Mouse (Mus musculus): ENCODE results near the gene Sh3bp2. TPM values are rescaled to one million over a fixed set of nuclear protein-coding genes. Genes with fewer than 3 reads are reported as not detected.
A peak's percentile ranks its signal among the peaks of the same experiment; 100 is the strongest.

Sh3bp2 gene
- 6.5 and 6.8 TPM in 2 replicates for polyA plus RNA-seq (2015; fragmentation: Nextera tagmentation; extraction: Ambion mirVana)

- Histone ChIP-seq H3K27me3 (ENCODE audit: control insufficient read depth, insufficient read depth, low read depth, low read length) (no peaks in the 10 kb centered on the region; the same call in 1 of the 2 replicates), H3K4me2 (ENCODE audit: low read depth, low read length) (peak within 1 kb of the TSS; percentile 83), H3K9ac (ENCODE audit: low read depth, low read length) (peak within 1 kb of the TSS; percentile 72), H3K27ac (ENCODE audit: low read length) (peak within 1 kb of the TSS; percentile 78), H3K4me3 (ENCODE audit: low read depth, low read length) (peak within 1 kb of the TSS; percentile 81), H3K4me1 (ENCODE audit: control insufficient read depth, low read depth, low read length) (peaks cover 20% of the 10 kb centered on the region), H3K9me3 (replicated peaks; ENCODE audit: control insufficient read depth, low read length) (no peaks in the 10 kb centered on the region), H3K36me3 (ENCODE audit: control insufficient read depth, insufficient read depth) (no peaks in the 10 kb centered on the region)
- ATAC-seq (ENCODE audit: low read depth) = peak; percentile 94
- WGBS (ENCODE audit: insufficient replicate concordance) = under 1% methylated on average over 38 of the region's 38 CpGs
These were observed at the start of gene Sh3bp2 for GRCm38 (mm10) chr5:34525663-34526476. Gene Sh3bp2 (plus strand): TSS chr5:34525838.

DNA sequence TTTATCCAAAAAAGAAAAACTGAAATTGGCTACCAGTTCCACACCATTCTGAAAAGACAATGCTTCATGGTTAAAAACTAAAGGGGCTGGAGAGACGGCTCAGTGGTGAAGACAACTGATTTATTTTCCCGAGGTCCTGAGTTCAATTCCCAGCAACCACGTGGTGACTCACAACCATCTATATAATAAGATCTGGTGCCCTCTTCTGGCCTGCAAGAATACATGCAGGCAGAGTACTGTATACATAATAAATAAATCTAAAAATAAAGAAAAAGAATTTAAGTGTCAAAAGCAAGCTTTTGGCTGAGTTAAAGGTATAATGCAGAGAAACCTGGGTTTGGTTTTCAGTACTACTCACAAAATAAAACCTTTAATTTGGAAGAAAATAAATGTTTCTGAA, 44.7 kb upstream of the Sh3bp2 start:
- Histone ChIP-seq H3K4me1 (ENCODE audit: control insufficient read depth, low read depth, low read length) (no peaks in the 10 kb centered on the region), H3K27me3 (ENCODE audit: control insufficient read depth, insufficient read depth, low read depth, low read length) (no peaks in the 10 kb centered on the region), H3K36me3 (ENCODE audit: control insufficient read depth, insufficient read depth) (peaks cover 20% of the 10 kb centered on the region), H3K4me3 (ENCODE audit: low read depth, low read length) (no peak overlapping the region), H3K9me3 (replicated peaks; ENCODE audit: control insufficient read depth, low read length) (no peaks in the 10 kb centered on the region), H3K4me2 (ENCODE audit: low read depth, low read length) (no peak overlapping the region), H3K9ac (ENCODE audit: low read depth, low read length) (no peak overlapping the region), H3K27ac (ENCODE audit: low read length) (no peak overlapping the region)
- 76% methylated on average over 3 of the region's 3 CpGs for WGBS (ENCODE audit: insufficient replicate concordance)
- ATAC-seq (ENCODE audit: low read depth) = no peak

GRCm38 (mm10) chr5:34485731-34486130, 39.9 kb upstream of the Sh3bp2 start:
- Histone ChIP-seq H3K36me3 (ENCODE audit: control insufficient read depth, insufficient read depth) (peaks cover 5% of the 10 kb centered on the region), H3K4me1 (ENCODE audit: control insufficient read depth, low read depth, low read length) (no peaks in the 10 kb centered on the region), H3K27ac (ENCODE audit: low read length) (no peak overlapping the region), H3K27me3 (ENCODE audit: control insufficient read depth, insufficient read depth, low read depth, low read length) (no peaks in the 10 kb centered on the region), H3K9me3 (replicated peaks; ENCODE audit: control insufficient read depth, low read length) (no peaks in the 10 kb centered on the region), H3K9ac (ENCODE audit: low read depth, low read length) (no peak overlapping the region), H3K4me3 (ENCODE audit: low read depth, low read length) (no peak overlapping the region), H3K4me2 (ENCODE audit: low read depth, low read length) (no peak overlapping the region)
- ATAC-seq (ENCODE audit: low read depth) = no peak
- WGBS (ENCODE audit: insufficient replicate concordance) = 80% methylated on average over 15 of the region's 15 CpGs

GRCm38 (mm10) chr5:34487320-34488090, 38.1 kb upstream of the Sh3bp2 start:
- WGBS (ENCODE audit: insufficient replicate concordance) = 66% methylated on average over 6 of the region's 6 CpGs
- H3K4me1 ChIP-seq (ENCODE audit: control insufficient read depth, low read depth, low read length) = no peaks in the 10 kb centered on the region
- H3K9me3 ChIP-seq (replicated peaks; ENCODE audit: control insufficient read depth, low read length) = no peaks in the 10 kb centered on the region
- H3K27ac ChIP-seq (ENCODE audit: low read length) = no peak overlapping the region
- no peak for ATAC-seq (ENCODE audit: low read depth)
- no peak overlapping the region for H3K4me2 ChIP-seq (ENCODE audit: low read depth, low read length)
- no peaks in the 10 kb centered on the region for H3K27me3 ChIP-seq (ENCODE audit: control insufficient read depth, insufficient read depth, low read depth, low read length)
- H3K9ac ChIP-seq (ENCODE audit: low read depth, low read length) = no peak overlapping the region
- H3K36me3 ChIP-seq (ENCODE audit: control insufficient read depth, insufficient read depth) = peaks cover 5% of the 10 kb centered on the region; the same call in 1 of the 2 replicates
- no peak overlapping the region for H3K4me3 ChIP-seq (ENCODE audit: low read depth, low read length)

- peaks cover 5% of the 10 kb centered on the region; the same call in 1 of the 2 replicates for H3K36me3 ChIP-seq (ENCODE audit: control insufficient read depth, insufficient read depth)
- 69% methylated on average over 6 of the region's 6 CpGs for WGBS (ENCODE audit: insufficient replicate concordance)
- no peak overlapping the region for H3K9ac ChIP-seq (ENCODE audit: low read depth, low read length)
- no peaks in the 10 kb centered on the region for H3K27me3 ChIP-seq (ENCODE audit: control insufficient read depth, insufficient read depth, low read depth, low read length)
- no peak overlapping the region for H3K27ac ChIP-seq (ENCODE audit: low read length)
- ATAC-seq (ENCODE audit: low read depth) = no peak
- H3K9me3 ChIP-seq (replicated peaks; ENCODE audit: control insufficient read depth, low read length) = no peaks in the 10 kb centered on the region
- no peak overlapping the region for H3K4me3 ChIP-seq (ENCODE audit: low read depth, low read length)
- no peak overlapping the region for H3K4me2 ChIP-seq (ENCODE audit: low read depth, low read length)
- no peaks in the 10 kb centered on the region for H3K4me1 ChIP-seq (ENCODE audit: control insufficient read depth, low read depth, low read length)
These were observed 36.8 kb upstream of the Sh3bp2 start for GRCm38 (mm10) chr5:34488741-34489417.

GRCm38 (mm10) chr5:34489418-34489787, 36.2 kb upstream of the Sh3bp2 start:
- Histone ChIP-seq H3K4me3 (ENCODE audit: low read depth, low read length) (no peak overlapping the region), H3K27me3 (ENCODE audit: control insufficient read depth, insufficient read depth, low read depth, low read length) (no peaks in the 10 kb centered on the region), H3K4me1 (ENCODE audit: control insufficient read depth, low read depth, low read length) (no peaks in the 10 kb centered on the region), H3K9me3 (replicated peaks; ENCODE audit: control insufficient read depth, low read length) (no peaks in the 10 kb centered on the region), H3K9ac (ENCODE audit: low read depth, low read length) (no peak overlapping the region), H3K36me3 (ENCODE audit: control insufficient read depth, insufficient read depth) (peaks cover 5% of the 10 kb centered on the region; the same call in 1 of the 2 replicates), H3K27ac (ENCODE audit: low read length) (no peak overlapping the region), H3K4me2 (ENCODE audit: low read depth, low read length) (no peak overlapping the region)
- ATAC-seq (ENCODE audit: low read depth) = no peak
- WGBS (ENCODE audit: insufficient replicate concordance) = 78% methylated on average over 3 of the region's 3 CpGs

DNA sequence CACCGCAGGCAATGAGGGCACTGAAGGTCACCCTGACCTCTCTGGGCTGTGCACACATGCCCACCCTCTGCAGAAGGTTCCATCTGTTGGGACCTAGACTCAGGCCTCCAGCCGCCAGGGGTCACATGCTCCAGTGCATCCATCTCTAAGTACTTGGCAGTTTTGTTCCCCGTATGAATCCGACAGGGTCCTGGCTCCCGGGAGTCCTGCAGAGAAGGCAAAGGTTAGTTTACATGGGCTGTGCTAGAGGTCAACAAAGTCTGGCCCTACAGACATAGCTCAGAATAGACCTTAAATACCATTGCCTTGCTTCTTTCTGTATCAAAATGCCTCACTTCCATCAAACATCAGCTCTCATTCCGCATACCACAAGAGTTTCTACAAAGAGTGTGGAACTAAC, 28.9 kb upstream of the Sh3bp2 start:
- Histone ChIP-seq H3K9ac (ENCODE audit: low read depth, low read length) (no peak overlapping the region), H3K4me2 (ENCODE audit: low read depth, low read length) (no peak overlapping the region), H3K9me3 (replicated peaks; ENCODE audit: control insufficient read depth, low read length) (no peaks in the 10 kb centered on the region), H3K27me3 (ENCODE audit: control insufficient read depth, insufficient read depth, low read depth, low read length) (no peaks in the 10 kb centered on the region), H3K4me1 (ENCODE audit: control insufficient read depth, low read depth, low read length) (no peaks in the 10 kb centered on the region; the same call in 1 of the 2 replicates), H3K4me3 (ENCODE audit: low read depth, low read length) (no peak overlapping the region), H3K27ac (ENCODE audit: low read length) (no peak overlapping the region), H3K36me3 (ENCODE audit: control insufficient read depth, insufficient read depth) (no peaks in the 10 kb centered on the region; the same call in 1 of the 2 replicates)
- ATAC-seq (ENCODE audit: low read depth) = peak; percentile 75
- WGBS (ENCODE audit: insufficient replicate concordance) = 59% methylated on average over 6 of the region's 6 CpGs

- H3K27ac ChIP-seq (ENCODE audit: low read length) = no peak overlapping the region
- H3K36me3 ChIP-seq (ENCODE audit: control insufficient read depth, insufficient read depth) = no peaks in the 10 kb centered on the region; the same call in 1 of the 2 replicates
- H3K4me2 ChIP-seq (ENCODE audit: low read depth, low read length) = no peak overlapping the region
- 57% methylated on average over 5 of the region's 5 CpGs for WGBS (ENCODE audit: insufficient replicate concordance)
- no peak for ATAC-seq (ENCODE audit: low read depth)
- no peaks in the 10 kb centered on the region for H3K27me3 ChIP-seq (ENCODE audit: control insufficient read depth, insufficient read depth, low read depth, low read length)
- H3K4me1 ChIP-seq (ENCODE audit: control insufficient read depth, low read depth, low read length) = no peaks in the 10 kb centered on the region; the same call in 1 of the 2 replicates
- no peaks in the 10 kb centered on the region for H3K9me3 ChIP-seq (replicated peaks; ENCODE audit: control insufficient read depth, low read length)
- no peak overlapping the region for H3K9ac ChIP-seq (ENCODE audit: low read depth, low read length)
- no peak overlapping the region for H3K4me3 ChIP-seq (ENCODE audit: low read depth, low read length)
These were observed 24.8 kb upstream of the Sh3bp2 start for GRCm38 (mm10) chr5:34500886-34501285.
